Mouse (Mus musculus) intestine, embryonic 14.5 days (tissue): Measurements from ENCODE around the gene Usp47. TPM values are rescaled to one million over a fixed set of nuclear protein-coding genes. Genes with fewer than 3 reads are reported as not detected.
A peak's percentile ranks its signal among the peaks of the same experiment; 100 is the strongest.

Source experiments
- ATAC-seq: fragments of 200-750 bp; cut with Nextera tagmentation; replicated peaks from 2 replicates; pipeline ENCODE4 v1.8.0; 2017; ENCODE audit warnings: low read depth, moderate number of reproducible peaks, moderate TSS enrichment, moderate library complexity; ENCODE audit not compliant: low FRiP score, low TSS enrichment
- DNase-seq: peaks from one replicate; pipeline ENCODE4 v3.0.0-alpha.2; 2018; ENCODE audit warnings: low spot score
- H3K27ac ChIP-seq: fragments of 300-500 bp; sonication (generic); 2 replicates; pipeline ENCODE4 v1.5.1; 2014; ENCODE audit warnings: low read depth, mild to moderate bottlenecking, control low read depth
- H3K27me3 ChIP-seq: fragments of 300-500 bp; sonication (generic); replicated peaks from 2 replicates; pipeline ENCODE4 v1.6.1; 2014; ENCODE audit warnings: low read length, control low read depth; ENCODE audit not compliant: control insufficient read depth, insufficient read depth
- H3K36me3 ChIP-seq: fragments of 300-500 bp; sonication (generic); 2 replicates; pipeline ENCODE4 v1.6.1; 2014; ENCODE audit warnings: low read length, control low read depth; ENCODE audit not compliant: control insufficient read depth, insufficient read depth
- H3K4me1 ChIP-seq: fragments of 300-500 bp; sonication (generic); replicated peaks from 2 replicates; pipeline ENCODE4 v1.6.1; 2014; ENCODE audit warnings: low read length, control low read depth, mixed read lengths; ENCODE audit not compliant: control insufficient read depth, insufficient read depth
- H3K4me2 ChIP-seq: fragments of 300-500 bp; sonication (generic); 2 replicates; pipeline ENCODE4 v1.6.1; 2014; ENCODE audit warnings: low read length
- H3K4me3 ChIP-seq: fragments of 300-500 bp; sonication (generic); 2 replicates; pipeline ENCODE4 v1.5.1; 2014; ENCODE audit warnings: low read depth, low read length, control low read depth, mixed read lengths
- H3K9ac ChIP-seq: fragments of 300-500 bp; sonication (generic); 2 replicates; pipeline ENCODE4 v1.6.1; 2014; ENCODE audit warnings: mild to moderate bottlenecking, low read length
- H3K9me3 ChIP-seq: fragments of 300-500 bp; sonication (generic); 2 replicates; pipeline ENCODE4 v1.6.1; 2016; ENCODE audit warnings: low read length, control low read depth; ENCODE audit not compliant: control insufficient read depth
- WGBS: fragments of 180-500 bp; shearing (Covaris S2); extraction: QIAGEN DNeasy Blood & Tissue Kit; methylation state at CpG from one replicate; pipeline ENCODE4 v1.1.7; 2014; 5-methylcytosine and 5-hydroxymethylcytosine counted together
- polyA plus RNA-seq: library from polyadenylated mRNA; unstranded; fragments of >200 nt; fragmentation: Nextera tagmentation; extraction: Ambion mirVana; gene quantifications from 2 replicates; pipeline ENCODE4 v1.2.1, GENCODE M21; 2014

Gene Usp47
- polyA plus RNA-seq, 1 experiment from 2014 or later: 82.1 TPM

DNA sequence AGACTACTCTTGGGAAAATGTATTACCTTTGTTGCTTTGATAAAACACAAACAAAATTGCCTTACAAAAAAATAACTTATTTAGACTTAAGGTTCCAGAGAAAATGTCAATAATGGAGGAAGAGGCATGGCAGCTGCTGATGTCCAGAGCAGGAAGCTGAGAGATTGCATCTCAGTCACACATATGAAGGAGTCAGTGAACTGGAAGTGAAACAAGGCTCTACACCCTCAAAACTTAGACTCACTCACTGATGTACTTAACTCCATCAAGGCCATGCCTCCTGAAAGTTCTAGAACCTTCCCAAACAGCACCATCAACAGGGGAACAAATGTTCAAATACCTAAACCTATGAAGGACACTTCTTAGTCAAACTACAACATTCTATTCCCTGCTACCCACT, 23.9 kb upstream of the Usp47 start:
- Histone ChIP-seq H3K4me3 (no peak overlapping the region), H3K4me1 (0 out of 2 replicates have a peak, but pooled peaks cover 4% of the 10 kb centered on the region), H3K4me2 (no peak overlapping the region), H3K36me3 (no peaks in the 10 kb centered on the region), H3K9ac (no peak overlapping the region), H3K27ac (no peak overlapping the region), H3K27me3 (no peaks in the 10 kb centered on the region), H3K9me3 (no peaks in the 10 kb centered on the region)
- no peak for ATAC-seq
- DNase-seq: no peak

DNA sequence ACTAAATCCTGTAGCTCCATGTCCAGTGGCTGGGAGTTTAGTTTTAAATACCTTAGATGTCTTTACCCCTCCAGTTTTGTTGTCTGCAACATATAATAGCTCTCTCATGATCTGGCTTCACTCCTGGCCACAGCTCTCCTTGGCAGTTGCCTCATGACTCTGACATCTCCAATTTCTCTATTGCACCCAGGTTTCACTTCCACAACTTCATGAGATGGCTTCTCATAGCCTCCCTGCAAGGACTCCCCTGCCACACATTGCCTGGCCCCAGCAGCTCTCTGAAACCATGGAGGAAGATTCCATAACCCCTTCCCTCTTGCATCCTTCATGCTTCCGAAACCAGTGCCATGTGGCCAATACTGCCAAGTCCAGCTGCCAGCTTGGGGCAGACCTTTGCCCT, 23.1 kb upstream of the Usp47 start:
- no peak overlapping the region for H3K4me2 ChIP-seq
- 0 out of 2 replicates have a peak, but pooled peaks cover 4% of the 10 kb centered on the region for H3K4me1 ChIP-seq
- no peak for DNase-seq
- ATAC-seq: no peak
- no peak overlapping the region for H3K9ac ChIP-seq
- WGBS: 97% methylated on average over 1 of the region's 1 CpGs
- no peak overlapping the region for H3K4me3 ChIP-seq
- H3K9me3 ChIP-seq: no peaks in the 10 kb centered on the region
- H3K27ac ChIP-seq: no peak overlapping the region
- H3K27me3 ChIP-seq: no peaks in the 10 kb centered on the region
- H3K36me3 ChIP-seq: no peaks in the 10 kb centered on the region

DNA sequence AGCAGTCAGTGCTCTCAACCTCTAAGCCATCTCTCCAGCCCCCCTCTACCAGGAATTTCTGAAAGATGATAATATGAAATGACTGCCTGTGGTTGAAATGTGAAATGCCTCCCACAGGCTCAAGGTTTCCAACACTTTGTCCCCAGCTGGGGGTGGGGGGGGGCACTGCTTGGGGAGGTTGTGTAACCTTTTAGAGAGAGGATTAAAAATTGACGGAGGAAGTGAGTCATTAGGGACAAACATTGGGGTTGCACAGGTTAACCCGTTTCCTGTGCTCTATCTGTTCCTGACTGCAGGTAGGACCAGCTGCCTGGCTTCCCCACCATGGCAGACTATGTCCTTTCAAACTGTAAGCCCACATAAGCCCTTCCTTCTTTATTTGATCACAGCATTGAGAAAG, 12.8 kb upstream of the Usp47 start:
- DNase-seq (no peak), ATAC-seq (no peak)
- Histone ChIP-seq H3K9ac (no peak overlapping the region), H3K27ac (no peak overlapping the region), H3K36me3 (no peaks in the 10 kb centered on the region), H3K4me1 (peaks cover 6% of the 10 kb centered on the region; the same call in 1 of the 2 replicates), H3K4me2 (no peak overlapping the region), H3K4me3 (no peak overlapping the region), H3K9me3 (no peaks in the 10 kb centered on the region), H3K27me3 (no peaks in the 10 kb centered on the region)
- WGBS: 69% methylated on average over 2 of the region's 2 CpGs

DNA sequence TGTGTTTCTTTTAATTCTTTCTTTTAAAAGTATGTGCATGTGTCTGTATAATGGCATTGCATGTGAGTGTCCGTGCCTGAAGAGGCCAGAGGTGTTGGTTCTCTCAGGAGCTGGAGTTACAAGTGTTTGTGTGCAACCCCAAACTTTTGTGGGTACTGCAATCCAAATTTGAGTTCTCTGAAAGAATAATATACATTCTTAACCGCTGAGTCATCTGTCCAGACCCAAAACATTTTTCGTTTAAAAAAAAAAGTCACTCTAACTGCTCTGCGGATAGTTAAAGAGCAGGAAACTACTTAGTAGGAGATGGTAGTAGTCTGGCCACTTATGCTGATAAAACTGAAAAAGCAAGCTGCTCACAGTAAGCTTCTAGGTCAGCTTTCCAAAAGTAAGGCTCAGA, 12.3 kb upstream of the Usp47 start:
- DNase-seq (no peak), ATAC-seq (no peak)
- H3K4me2 ChIP-seq: no peak overlapping the region
- H3K27ac ChIP-seq: no peak overlapping the region
- H3K9ac ChIP-seq: no peak overlapping the region
- no peaks in the 10 kb centered on the region for H3K36me3 ChIP-seq
- no peak overlapping the region for H3K4me3 ChIP-seq
- no peaks in the 10 kb centered on the region for H3K9me3 ChIP-seq
- H3K27me3 ChIP-seq: no peaks in the 10 kb centered on the region
- 50% methylated on average over 4 of the region's 4 CpGs for WGBS
- H3K4me1 ChIP-seq: peaks cover 6% of the 10 kb centered on the region; the same call in 1 of the 2 replicates

DNA sequence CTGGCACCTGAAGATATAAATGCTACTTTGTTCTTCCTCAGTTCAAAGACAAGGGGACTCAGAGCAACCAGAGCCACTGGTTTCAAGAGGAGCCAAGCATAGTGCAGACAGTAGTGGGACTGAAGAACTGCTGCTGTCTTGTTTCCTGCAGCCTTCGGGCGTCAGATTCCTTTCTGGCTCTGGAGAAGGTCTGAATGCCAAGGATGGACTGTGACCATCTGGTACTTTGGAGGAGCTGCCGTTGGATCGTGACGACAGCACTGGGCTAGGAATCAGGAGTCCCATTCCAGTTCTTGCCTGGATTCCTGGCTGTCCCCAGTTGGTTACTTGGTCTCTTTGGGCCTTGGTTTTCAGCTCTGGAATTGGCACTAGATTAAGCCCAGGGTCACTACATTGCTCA, 11.2 kb upstream of the Usp47 start:
- Histone ChIP-seq H3K27me3 (no peaks in the 10 kb centered on the region), H3K4me3 (no peak overlapping the region), H3K36me3 (no peaks in the 10 kb centered on the region), H3K9me3 (no peaks in the 10 kb centered on the region), H3K4me1 (peaks cover 6% of the 10 kb centered on the region; the same call in 1 of the 2 replicates), H3K4me2 (no peak overlapping the region), H3K27ac (peak overlapping the region; percentile 43; the same call in 1 of the 2 replicates), H3K9ac (no peak overlapping the region)
- WGBS: 33% methylated on average over 5 of the region's 5 CpGs
- ATAC-seq: no peak
- no peak for DNase-seq

DNA sequence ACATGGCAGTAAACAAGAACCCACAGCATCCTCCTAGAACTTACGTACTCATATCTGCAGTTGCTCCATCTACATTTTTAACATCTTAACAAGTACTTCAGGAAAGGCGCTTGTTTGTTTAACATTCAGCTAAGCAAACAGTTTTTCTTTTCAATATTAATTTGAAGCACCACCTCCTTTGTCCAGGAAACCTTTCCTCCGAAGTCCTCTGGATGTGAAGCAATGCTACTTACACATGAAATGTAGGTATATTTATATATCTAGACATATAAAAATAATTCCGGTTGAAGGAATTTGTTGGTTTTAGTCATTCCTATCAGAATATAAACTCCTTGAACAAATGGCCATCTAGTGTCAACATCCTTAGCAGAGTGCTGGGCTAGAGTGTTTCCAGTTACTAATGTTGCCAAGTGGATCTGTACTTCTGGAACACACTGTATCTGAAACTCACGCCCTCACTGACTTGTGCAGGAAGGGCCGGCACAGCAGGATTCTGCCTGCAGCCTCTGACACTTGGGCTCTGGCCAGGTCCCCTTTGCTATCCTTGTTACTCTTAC, 10.6 kb upstream of the Usp47 start:
- WGBS: 52% methylated on average over 6 of the region's 6 CpGs
- H3K9ac ChIP-seq: no peak overlapping the region
- H3K27ac ChIP-seq: no peak overlapping the region
- peaks cover 6% of the 10 kb centered on the region; the same call in 1 of the 2 replicates for H3K4me1 ChIP-seq
- no peaks in the 10 kb centered on the region for H3K36me3 ChIP-seq
- H3K27me3 ChIP-seq: no peaks in the 10 kb centered on the region
- DNase-seq (no peak), ATAC-seq (no peak)
- no peak overlapping the region for H3K4me2 ChIP-seq
- no peaks in the 10 kb centered on the region for H3K9me3 ChIP-seq
- H3K4me3 ChIP-seq: no peak overlapping the region

DNA sequence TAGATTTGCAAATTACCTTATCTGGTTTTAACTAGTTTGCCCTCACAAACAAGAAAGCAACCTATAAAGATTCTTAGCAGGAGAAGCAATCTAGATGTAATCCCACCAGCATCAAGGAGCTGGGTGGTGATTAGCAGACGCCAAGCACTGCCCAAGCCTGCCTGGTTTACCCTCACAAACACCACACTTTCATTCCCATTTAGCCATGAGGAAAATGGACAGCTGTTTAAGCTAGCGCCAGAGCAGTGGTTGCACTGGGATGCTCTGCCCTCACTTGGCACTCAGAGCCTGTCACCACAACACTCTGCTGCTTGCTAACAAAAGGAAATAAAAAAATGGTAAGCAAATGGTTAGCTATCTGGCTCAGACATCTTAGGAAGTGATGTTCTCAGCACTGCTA, 9.2 kb upstream of the Usp47 start:
- WGBS: 56% methylated on average over 2 of the region's 2 CpGs
- ATAC-seq: no peak

DNA sequence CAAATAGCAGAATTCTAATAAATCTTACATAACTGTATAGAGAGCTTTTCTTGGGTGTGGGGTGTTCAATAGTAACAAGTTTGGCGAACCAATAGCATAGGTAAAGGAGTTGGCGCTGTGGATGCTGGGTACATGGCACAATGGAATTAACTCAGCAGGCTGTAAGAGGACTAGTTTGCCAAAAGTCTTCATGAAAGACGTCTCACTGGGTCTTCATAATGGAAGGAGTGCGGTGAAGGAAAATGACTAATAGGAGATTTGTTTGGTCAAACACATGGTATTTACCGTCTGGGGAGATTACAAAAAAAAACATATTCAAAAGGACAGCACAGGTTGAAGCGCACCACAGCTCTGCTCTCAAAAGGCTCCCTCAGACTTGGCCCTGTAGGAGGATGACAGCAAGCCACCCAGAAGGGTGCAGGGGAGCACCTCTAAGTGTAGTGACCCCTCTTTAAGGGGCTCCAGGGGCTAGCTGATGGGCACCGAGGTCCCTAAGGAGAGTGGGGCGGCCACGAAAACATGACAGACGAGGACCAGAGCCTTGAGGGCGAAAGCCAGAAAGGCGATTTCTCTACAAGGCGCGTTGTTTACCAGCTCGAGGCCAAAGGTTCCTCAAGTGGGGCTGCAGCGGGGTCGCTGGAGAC, 676 bp upstream of the Usp47 start:
- Histone ChIP-seq H3K4me2 (peak overlapping the region; percentile 74), H3K36me3 (0 out of 2 replicates have a peak, but pooled peaks cover 2% of the 10 kb centered on the region), H3K9me3 (no peaks in the 10 kb centered on the region), H3K4me3 (peak overlapping the region; percentile 99), H3K27me3 (no peaks in the 10 kb centered on the region), H3K9ac (peak overlapping the region; percentile 98), H3K27ac (peak overlapping the region; percentile 98), H3K4me1 (peaks cover 27% of the 10 kb centered on the region)
- WGBS: 18% methylated on average over 17 of the region's 17 CpGs
- DNase-seq: no peak
- ATAC-seq: peak; percentile 54

More for the DNA sequence above, 9.2 kb upstream of the Usp47 start:
- Histone ChIP-seq H3K36me3 (no peaks in the 10 kb centered on the region), H3K27ac (no peak overlapping the region), H3K9me3 (no peaks in the 10 kb centered on the region), H3K4me2 (no peak overlapping the region), H3K4me1 (peaks cover 6% of the 10 kb centered on the region; the same call in 1 of the 2 replicates), H3K27me3 (no peaks in the 10 kb centered on the region), H3K4me3 (no peak overlapping the region), H3K9ac (no peak overlapping the region)
- DNase-seq: no peak
